Mouse (Mus musculus): Measurements from ENCODE around the gene Ciz1.

DNA sequence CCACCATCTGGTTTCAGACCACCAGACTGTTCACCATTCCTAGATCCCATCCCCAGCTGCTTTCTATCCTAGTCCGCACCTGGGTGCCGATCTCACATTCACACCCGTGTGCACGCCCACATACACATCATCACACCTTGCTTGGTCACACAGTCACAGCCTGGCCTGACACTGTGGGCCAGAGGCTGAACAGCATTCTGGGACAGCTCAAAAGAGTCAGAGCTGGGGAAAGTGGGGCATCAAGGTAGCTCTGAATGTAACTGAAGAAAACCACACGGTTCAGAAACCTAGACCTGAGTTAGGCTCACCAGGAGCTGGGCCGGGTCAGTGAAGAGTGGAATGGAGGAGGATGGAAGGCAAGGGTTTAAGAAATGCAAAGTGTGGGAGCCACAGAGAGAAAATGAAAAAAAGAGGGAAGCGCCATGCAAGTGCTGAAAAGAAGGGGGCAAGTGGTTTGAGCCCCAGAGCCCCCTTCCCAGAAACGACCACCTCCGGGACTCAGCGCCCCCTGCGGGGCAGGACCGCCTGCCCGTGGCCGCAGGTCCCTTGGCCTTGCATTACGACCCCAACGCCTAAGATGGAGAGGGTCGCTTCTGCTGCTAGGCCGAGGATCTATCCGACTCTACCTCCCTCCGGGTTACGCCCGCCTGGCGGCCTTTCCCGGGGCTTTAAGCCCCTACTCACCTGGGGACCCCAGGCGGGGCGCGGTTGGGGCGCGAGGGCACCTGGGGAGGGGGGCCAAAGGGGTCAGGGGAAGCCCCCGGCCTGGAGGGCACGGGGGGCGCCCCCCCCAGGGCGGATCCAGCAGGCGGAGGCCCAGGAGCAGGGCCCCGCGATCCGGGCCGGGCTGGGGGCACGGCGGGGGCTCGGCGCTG, 40.4 kb upstream of the Ciz1 start:
- TF ChIP-seq CTCF (IDR thresholded peaks at IDR 0.05; ENCODE audit: extremely low read depth, insufficient read depth, low read length): no peak
- no peak for TF ChIP-seq POLR2A (IDR thresholded peaks at IDR 0.05; ENCODE audit: extremely low read depth, insufficient read depth, low read length)
